Mouse (Mus musculus) ES-CJ7 (cell line): ENCODE data around the gene Nudt7.

Experiments
- DNase-seq: peaks from one replicate; pipeline ENCODE4 v3.0.0; 2011; ENCODE audit warnings: low read depth, low spot score

The Nudt7 gene

DNA sequence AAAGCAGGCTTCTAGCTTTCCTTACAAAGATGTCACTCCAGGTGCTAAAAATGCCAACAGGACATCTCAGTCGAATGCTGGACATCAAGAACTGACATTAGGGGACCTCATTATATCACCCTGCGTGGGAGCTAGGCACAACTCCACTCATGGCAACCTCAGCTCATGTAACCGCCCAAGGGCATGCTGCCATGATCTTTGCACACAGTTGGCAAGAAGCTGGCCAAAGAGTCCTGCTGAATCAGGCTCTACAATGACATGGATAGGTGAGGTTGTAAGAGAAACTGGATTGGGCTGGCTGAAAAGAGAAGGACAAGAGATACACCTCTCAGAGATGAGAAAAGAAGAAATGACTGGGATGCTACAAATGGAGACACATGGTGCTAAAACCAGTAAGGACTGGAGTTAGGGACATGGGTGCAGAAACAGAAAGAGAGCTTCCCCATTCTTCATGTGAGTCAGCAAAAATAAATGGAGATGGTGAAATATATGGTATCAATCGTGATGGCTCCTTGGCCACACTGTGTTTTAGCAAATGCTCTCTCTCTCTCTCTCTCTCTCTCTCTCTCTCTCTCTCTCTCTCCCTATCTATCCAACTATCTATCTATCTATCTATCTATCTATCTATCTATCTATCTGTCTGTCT, 10.4 kb downstream of the Nudt7 start:
- DNase-seq: no peak

DNA sequence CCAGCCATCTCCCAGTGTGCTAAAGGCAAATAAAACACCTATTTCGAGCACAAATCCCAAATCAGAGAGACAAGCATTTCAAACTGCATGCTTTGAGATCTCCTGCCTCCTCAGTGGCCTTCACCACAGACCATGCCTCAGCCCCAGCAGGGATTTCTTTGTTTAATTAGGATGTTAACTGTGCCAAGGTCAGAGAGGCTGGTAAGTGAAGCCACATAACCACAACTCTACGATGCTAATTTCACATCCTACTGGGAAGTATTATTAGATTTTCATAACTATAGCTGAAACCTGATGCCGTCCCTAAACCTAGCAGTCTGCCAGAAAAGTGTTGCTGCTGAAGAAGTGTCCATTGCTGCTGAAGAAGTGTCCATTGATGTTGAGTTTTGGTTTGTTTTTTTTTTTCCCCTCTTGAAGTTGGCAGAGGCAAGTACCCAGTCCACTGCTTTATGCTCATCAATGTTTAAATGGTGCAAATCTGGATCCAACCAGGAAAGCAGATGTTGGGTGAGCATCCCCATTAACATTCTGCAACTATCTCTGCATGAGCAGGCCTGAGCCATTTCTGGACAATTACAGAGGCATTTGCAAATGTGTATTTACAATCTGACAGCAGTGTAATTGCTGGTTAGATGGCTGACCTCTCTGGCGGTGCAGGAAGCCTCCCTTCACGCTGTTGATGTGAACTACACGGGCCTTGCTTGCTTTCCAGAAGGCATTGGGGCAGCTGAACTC, 20.1 kb downstream of the Nudt7 start:
- DNase-seq: no peak

DNA sequence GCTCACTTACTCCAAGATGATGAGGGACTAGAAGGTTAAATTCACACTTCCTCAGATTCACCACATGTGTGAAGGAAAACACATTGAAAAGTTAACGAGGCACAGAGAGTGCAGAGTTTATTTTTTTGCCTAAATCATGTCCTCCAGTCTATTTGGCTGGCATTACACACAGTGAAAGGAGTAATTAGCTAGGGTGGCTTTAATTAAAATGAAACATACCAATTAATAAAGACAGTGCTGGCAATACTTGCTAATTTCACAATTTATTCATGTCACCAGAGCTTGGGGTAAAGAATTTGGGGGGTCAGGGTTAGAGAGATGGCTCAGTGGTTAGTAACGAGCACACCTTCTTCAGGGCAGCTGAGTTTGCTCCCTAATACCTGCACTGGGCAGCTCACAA, 25.2 kb downstream of the Nudt7 start:
- no peak for DNase-seq

DNA sequence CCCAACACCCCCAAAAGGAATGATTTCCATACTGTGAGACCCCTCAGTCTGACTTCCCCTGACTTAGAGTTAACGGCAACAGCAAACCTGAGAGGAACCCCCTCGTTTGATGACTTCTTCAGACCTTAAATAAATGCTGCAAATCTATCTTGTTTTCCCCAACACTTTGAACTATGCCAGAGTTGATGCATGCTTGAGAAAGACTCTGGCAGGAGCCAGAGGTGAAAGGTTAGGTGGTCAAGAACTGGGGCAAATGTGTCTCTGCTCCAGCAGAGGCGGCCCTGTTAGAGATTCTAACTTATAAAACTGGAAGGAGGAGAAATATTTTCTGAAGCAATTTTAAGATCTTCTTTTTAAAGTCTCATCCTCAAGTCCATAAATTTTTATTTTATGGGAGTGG, 26.3 kb downstream of the Nudt7 start:
- no peak for DNase-seq

DNA sequence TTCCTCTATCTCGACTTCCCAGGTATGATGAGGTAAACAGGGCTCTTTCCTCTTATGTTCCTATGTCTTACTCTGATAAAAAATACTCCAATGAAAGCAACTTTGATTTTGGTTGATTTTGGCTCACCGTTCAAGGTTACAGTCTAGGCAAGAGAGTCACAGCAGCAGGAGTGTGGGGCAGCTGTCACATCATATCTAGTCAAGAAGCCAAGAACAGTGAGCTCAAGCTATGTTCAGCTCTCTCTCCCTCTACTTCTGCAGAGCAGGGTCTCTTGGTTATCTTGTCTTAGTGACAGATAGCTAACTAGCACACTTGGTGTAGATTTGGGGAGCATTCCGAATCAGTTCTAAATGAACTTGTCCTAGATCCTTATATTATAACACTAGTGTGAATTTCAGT, 30.5 kb downstream of the Nudt7 start:
- no peak for DNase-seq

DNA sequence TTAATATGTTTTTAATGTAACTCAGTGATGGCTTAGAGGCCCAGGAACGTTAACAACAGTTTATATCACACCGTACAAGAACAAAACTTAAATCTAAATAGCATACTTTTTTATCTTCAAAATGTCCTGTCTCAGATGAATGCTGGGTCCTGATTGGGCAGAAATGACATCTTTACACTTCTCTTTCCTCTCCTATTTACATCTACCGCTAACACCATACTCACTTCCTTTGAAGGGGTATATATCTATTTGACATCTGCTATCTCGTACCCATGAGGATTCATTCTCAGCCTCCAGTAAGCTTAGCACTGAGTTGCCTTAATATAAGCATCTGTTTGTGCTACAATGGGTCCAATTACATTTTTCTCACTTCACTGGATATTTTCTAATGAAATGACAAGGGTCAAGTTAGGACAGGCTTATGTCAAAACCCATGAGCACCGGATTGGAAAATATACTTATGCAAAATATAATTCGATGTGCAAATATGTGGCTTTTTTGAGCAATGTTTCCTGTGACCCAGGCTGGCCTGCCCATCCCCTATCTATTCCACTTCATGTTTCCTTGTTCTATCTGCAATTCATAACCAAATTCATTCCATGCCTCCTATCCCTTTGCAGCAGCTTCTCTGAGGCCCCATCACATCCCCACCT, 31.2 kb downstream of the Nudt7 start:
- no peak for DNase-seq

DNA sequence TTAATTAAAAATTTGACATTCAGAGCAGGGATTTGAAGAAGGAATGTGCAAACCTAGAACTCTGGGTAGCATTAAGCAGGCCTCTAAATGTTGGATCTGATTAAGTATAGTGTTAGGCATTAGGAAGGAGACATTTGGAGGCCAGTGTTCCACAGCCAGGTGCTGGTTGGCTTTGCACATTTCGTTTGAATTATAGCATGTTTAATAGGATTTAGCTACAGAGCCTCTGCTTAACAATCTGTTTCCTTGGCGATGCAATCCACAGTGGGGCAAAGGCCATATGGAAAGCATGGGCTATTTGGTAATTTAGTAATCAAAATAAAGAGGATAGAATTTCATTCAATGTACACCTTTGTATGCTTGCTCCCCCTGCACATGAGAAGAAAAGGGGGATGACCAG, 32.4 kb downstream of the Nudt7 start:
- DNase-seq: no peak

DNA sequence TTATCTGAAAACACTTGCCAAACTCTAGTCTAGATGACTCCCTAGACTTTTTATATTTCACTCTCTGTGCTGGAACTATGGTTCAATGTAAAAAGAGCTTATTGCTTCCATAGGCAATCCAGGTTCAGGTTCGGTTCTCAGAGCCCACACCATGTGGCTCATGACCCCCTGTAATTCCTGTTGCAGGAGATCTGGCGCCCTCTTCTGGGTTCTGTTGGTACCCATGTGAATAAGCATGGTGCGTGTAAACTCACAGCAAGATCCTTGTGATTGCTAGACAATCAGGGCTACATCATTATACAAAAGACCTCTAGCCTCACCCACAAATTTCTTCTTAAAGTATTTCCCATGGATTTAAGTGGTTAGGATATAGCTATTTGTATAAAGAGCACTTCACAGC, 43.4 kb downstream of the Nudt7 start:
- DNase-seq: peak; percentile 69

DNA sequence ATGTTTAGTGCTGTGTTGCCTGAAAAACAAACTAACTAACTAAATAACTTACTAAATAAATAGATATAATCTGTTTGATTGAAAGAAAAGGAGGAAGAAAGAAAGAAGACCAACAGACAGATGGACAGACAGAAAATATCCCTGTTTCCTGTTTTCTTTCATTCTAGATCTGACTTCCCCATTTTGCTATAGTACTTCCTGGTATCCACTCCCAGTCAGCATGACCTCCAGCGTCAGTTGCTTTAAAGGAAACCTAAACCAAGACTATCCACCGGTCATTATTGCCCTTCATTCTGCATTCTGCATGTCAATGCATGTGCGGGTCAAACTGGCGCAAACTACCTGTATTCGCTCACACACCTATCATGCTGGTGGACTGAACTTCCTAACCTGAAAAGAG, 60.0 kb downstream of the Nudt7 start:
- no peak for DNase-seq

DNA sequence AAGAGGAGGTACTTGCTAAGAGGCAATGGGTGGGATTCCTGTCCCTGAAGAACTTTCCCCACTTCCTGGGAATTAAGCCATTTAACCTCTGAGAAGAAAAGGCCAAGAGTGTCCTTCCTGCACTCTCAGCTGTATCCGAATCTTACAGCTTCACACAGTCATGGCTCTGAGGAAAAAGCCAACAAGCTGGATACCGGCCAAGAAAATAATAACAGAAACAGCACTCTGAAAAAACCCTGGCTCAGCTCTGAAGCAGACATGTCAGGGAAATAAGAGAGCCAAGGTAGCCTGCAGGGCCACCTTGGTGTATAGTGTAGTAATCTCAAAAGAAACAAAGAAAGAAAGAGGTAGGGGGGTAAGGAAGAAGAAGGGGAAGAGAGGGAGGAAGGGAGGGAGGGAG, 65.6 kb downstream of the Nudt7 start:
- DNase-seq: no peak
